Mouse (Mus musculus): ENCODE results near the gene Cpsf2.

- peak in 1 of 2 experiments; percentile 85; a peak in 2 of 4 replicates for TF ChIP-seq CTCF (conservative IDR thresholded peaks at IDR 0.05 in 1 of 2, IDR thresholded peaks at IDR 0.05 in 1 of 2; ENCODE audit: low read depth in 2 of 2, low read length in 2 of 2)
- no peak for TF ChIP-seq ZKSCAN1 (IDR thresholded peaks at IDR 0.05; ENCODE audit: borderline replicate concordance, low read depth, low read length)
These were observed 17.7 kb upstream of the Cpsf2 start, which contains the start of gene Atxn3 for GRCm38 (mm10) chr12:101957942-101958544.
